Mouse (Mus musculus) megakaryocyte, adult 5-6 weeks (primary cell): ENCODE measurements around the gene Abcc3. TPM values are rescaled to one million over a fixed set of nuclear protein-coding genes. Genes with fewer than 3 reads are reported as not detected.

Experiments
- ATAC-seq: 2 replicates; pipeline ENCODE4 v1.8.0; 2016; ENCODE audit warnings: mild to moderate bottlenecking, inconsistent platforms; ENCODE audit not compliant: poor library complexity, severe bottlenecking
- total RNA-seq, 2 experiments: library from RNA; stranded (forward) in 1 of 2; stranded (reverse) in 1 of 2; fragments of 153-499, 151-499 nt in 1 of 2; fragments of 221-1000, 200-1000 nt in 1 of 2; gene quantifications; 2 replicates each; pipeline versions ENCODE4 v1.2.3 to v1.2.4; 2015 to 2017

The Abcc3 gene
- 1.1 and 1.8 TPM in 2 replicates for total RNA-seq (2015)
- 1.4 and 1.8 TPM in 2 replicates for total RNA-seq (2017)

- peak; percentile 76 for ATAC-seq
Observed at GRCm38 (mm10) chr11:94392672-94393109, at the start of gene Abcc3. Gene Abcc3 (minus strand): TSS chr11:94392997.

DNA sequence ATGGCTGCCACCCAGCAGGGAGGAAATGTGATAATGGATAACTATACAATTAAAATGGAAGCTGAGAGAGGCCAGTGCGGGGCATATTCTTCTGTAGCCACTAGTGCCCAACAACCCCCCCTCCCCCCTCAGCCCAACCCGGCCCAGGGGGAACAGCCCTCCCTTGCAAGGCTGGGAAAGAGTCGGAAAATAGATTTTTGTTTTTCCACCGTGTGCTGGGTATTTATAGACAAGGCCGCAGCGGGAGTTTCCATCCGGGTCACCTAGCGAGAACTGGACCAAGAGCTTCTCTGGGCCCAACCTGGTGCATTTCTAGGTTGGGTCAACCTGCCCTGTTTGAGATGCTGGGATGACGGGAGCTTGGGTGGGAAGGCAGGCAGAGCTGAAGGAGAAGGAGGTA lies 49.0 kb upstream of the Abcc3 start:
- ATAC-seq: no peak

DNA sequence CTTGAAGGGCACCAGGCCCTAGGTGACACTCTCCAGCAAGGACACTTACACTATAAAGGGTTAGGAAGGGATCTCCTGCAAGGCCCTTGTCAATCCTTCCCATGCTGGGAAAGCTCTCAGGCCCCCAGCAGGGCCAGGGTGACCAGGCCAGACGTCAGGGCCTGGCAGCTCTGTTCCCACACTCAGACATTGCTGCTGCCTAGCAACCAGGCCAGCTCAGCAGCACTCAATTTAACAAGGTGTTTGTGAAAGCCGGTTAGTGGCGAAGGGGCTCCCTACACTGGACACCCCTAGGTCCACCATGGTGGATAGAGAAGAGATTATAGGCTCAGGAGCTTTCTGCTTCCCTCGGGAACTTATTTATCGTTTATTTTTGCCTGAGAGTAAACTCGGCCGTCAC lies 48.3 kb upstream of the Abcc3 start:
- no peak for ATAC-seq

- ATAC-seq: no peak
Observed at GRCm38 (mm10) chr11:94440421-94440820, 47.6 kb upstream of the Abcc3 start.

- no peak for ATAC-seq
Observed at GRCm38 (mm10) chr11:94429011-94429651, 36.3 kb upstream of the Abcc3 start.

- no peak for ATAC-seq
Observed at GRCm38 (mm10) chr11:94428091-94428835, 35.5 kb upstream of the Abcc3 start.

- no peak for ATAC-seq
Observed at GRCm38 (mm10) chr11:94425656-94426055, 32.9 kb upstream of the Abcc3 start.

- ATAC-seq: no peak
Observed at GRCm38 (mm10) chr11:94425215-94425614, 32.4 kb upstream of the Abcc3 start.

- ATAC-seq: no peak
Observed at GRCm38 (mm10) chr11:94424380-94424779, 31.6 kb upstream of the Abcc3 start.

DNA sequence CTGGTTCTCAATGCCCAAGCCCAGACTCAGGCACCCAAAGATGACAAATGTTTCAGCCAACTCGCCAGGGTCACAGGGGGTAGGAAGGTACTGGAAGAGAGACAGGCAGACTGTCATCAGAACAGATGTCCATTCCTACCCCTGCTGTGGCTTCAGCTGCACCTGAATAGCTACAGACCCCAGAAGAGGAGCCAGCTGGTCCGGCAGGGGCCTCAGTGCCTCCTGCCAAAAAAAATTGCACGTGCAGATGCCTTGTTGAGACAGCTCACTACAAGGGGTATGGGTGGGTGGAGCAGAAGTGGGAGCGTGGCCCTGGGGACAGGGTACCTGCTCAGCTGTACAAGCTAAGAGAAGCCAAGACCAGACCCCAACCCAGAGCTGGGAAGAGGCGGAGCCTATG lies 31.1 kb upstream of the Abcc3 start:
- ATAC-seq: no peak

DNA sequence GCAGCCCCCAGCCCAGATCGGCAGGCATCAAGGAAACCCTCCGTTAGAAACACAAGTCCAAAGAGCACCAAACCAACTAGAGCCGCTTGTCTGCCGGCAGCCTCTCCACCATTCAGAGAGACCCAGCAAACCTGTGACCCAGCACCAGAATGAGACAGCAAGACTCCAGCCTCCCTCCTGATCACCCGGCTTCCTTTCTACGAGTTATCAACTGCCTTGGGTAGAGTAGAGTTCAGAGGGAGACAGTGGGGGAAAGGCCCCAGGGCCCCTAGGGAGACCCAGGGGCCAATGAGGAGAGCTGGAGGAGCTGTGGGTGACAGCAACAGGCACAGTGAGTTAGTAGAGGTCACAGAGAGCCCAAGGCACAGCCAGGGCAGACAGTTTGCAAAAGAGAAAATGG lies 28.2 kb upstream of the Abcc3 start:
- ATAC-seq: no peak

DNA sequence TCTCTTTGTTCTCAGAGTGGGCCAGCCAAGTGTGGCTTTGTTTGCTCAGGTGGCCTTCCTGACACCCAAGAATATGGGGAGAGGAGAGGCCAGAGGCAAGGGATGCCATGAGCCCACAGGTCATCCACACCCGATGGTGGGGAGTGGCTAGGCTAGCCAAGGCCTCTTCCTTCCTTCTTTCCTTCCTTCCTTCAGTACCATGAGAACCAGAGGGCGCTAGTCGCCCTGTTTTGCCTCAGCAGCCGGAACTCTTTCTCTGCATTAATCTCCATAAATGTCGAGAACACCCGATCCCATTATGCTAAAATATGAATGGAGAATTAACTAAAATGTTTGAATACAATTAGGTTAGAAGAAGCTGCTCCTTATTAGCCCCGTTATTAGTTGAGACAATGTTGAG lies 27.5 kb upstream of the Abcc3 start:
- ATAC-seq: no peak

- ATAC-seq: no peak
Observed at GRCm38 (mm10) chr11:94419004-94419727, 26.4 kb upstream of the Abcc3 start.

GRCm38 (mm10) chr11:94414042-94414441 lies 21.2 kb upstream of the Abcc3 start:
- no peak for ATAC-seq

- ATAC-seq: no peak
Observed at GRCm38 (mm10) chr11:94413516-94413915, 20.7 kb upstream of the Abcc3 start.

DNA sequence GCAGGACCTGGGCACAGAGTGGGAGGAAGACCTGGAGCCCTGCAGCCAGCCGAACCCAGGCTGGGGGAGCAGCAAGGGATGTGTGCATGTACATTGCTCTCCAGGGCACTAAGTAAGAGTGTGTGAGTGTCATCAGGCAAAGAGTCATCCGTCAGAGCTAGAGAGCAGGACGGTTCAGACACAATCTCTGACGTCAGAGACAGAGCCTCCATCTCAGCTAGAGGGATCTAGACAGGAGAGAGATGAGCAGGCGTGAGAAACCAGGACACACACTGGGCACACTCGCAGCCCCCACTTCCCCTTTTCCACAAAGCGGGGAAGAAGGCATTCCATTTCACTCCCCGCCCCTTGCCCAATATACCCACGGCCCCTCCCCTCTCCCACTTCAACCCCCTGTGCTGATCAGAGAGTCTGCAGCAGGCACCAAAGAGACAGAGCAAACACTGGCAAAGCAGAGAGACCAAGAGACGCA lies 20.2 kb upstream of the Abcc3 start:
- ATAC-seq: peak; percentile 43; the same call in 1 of the 2 replicates

- ATAC-seq: no peak
Observed at GRCm38 (mm10) chr11:94412562-94412961, 19.8 kb upstream of the Abcc3 start.

DNA sequence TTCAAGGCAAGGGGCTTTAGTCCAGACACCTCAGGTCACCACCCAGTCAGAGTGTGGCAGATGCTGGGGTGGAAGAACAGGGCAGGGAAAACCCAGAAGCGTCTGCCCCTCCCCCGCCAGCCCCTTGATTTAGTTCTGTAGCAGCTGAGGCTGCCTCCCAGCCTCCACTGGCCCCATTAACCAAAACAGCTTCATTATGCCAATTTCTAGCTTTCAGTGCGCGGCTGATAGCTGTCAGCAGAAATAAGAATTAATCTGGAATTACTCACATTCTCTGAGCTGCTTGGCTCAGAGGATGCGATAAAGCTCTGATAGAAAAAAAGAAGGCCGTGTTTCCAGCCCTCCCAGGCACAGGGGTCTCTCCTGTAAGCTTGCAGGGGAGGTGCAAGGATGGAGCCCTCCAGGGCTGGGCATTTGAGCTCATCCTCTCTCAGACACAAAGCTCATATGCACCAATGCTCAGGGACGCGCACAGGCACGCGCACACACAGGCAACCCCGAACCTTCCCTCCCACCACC lies 15.1 kb upstream of the Abcc3 start:
- no peak for ATAC-seq

GRCm38 (mm10) chr11:94405348-94405747 lies 12.6 kb upstream of the Abcc3 start:
- no peak for ATAC-seq

DNA sequence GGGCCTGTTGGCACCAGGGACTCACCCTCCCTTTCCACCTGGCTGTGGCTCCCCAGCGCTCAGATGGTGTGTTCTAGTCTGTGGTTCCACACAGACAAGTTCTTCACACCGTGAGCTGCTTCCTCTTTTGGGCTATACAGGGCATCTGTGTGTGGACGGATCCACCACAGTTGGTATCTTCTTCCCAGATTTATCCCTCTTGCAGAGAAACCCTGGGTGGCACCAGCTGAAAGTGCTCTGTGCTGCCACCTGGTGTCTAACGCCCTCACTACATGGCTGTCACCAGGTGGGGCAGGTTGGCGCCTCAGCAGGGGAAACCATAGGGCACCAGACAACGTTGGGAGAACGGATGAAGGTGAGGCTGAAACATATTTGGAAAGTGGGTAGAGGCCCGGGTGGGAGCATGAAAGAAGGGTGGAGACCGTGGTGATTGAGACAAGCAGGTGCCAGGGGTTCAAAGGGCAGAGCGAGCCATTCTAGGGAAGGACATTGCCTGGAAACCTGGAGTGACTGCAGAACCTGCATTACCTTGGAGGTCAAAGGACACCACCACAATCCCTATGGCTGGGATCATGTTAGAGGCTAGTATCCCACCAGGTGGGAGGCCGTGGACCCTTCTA lies 12.0 kb upstream of the Abcc3 start:
- ATAC-seq: peak; percentile 98

- ATAC-seq: no peak
Observed at GRCm38 (mm10) chr11:94404178-94404577, 11.4 kb upstream of the Abcc3 start.
